Mouse (Mus musculus) gastrocnemius, postnatal 36 days (tissue): ENCODE measurements around the gene Mob3b. TPM values are rescaled to one million over a fixed set of nuclear protein-coding genes. Genes with fewer than 3 reads are reported as not detected.

ENCODE experiments used
- DNase-seq, 2 experiments: peaks; one replicate each; pipeline ENCODE4 v3.0.0; 2022
- intact Hi-C: fragments of 180-260 bp; cut with DNase I; formaldehyde crosslinking; loops from one replicate; pipeline ENCODE4 v1.15.1; 2025
- long read RNA-seq, 2 experiments: library from polyadenylated mRNA; stranded (forward); transcript quantifications; one replicate each; pipeline ENCODE4 v2.0.0; 2021
- total RNA-seq, 2 experiments: library from RNA; stranded (reverse); gene quantifications; 2 replicates each; pipeline ENCODE4 v1.2.3; 2021

The Mob3b gene
- 1 to 10 TPM in 1 of 2 experiments, under 1 TPM in 1; 0.38 to 1.1 TPM for total RNA-seq
- long read RNA-seq, experiment 1 = 0 reads
- long read RNA-seq, experiment 2 = 0 reads

GRCm38 (mm10) chr4:35156751-35157611 lies at the start of gene Mob3b:
Gene Mob3b, minus strand, starts transcription at chr4:35157484.
- intact Hi-C loops = loop anchor here (2.0 kb wide), 1 partner anchor 198 kb away; no protein-coding TSS in a partner anchor
- DNase-seq = peak; percentile 81 to 82

- DNase-seq = no peak
- intact Hi-C loops = no loop called here
Measured at GRCm38 (mm10) chr4:35204659-35205058, 47.4 kb upstream of the Mob3b start.

- intact Hi-C loops = no loop called here
- DNase-seq = no peak
Measured at GRCm38 (mm10) chr4:35203724-35204123, 46.4 kb upstream of the Mob3b start.

GRCm38 (mm10) chr4:35201700-35202099 lies 44.4 kb upstream of the Mob3b start:
- intact Hi-C loops = no loop called here
- no peak for DNase-seq

- intact Hi-C loops = loop anchor here (10.0 kb wide), 1 partner anchor 238 kb away; no protein-coding TSS in a partner anchor
- no peak for DNase-seq
Measured at GRCm38 (mm10) chr4:35192725-35193124, 35.4 kb upstream of the Mob3b start.

GRCm38 (mm10) chr4:35189794-35190193 lies 32.5 kb upstream of the Mob3b start:
- intact Hi-C loops = loop anchor here (10.0 kb wide), 1 partner anchor 235 kb away; no protein-coding TSS in a partner anchor

GRCm38 (mm10) chr4:35187617-35188326 lies 30.5 kb upstream of the Mob3b start:
- intact Hi-C loops = no loop called here
- DNase-seq = no peak

More at GRCm38 (mm10) chr4:35189794-35190193, 32.5 kb upstream of the Mob3b start:
- no peak for DNase-seq

- DNase-seq = no peak
- intact Hi-C loops = no loop called here
Measured at GRCm38 (mm10) chr4:35177926-35178645, 20.8 kb upstream of the Mob3b start.

GRCm38 (mm10) chr4:35175566-35175965 lies 18.3 kb upstream of the Mob3b start:
- intact Hi-C loops = no loop called here
- DNase-seq = no peak

GRCm38 (mm10) chr4:35173551-35173950 lies 16.3 kb upstream of the Mob3b start:
- intact Hi-C loops = no loop called here
- no peak for DNase-seq

- intact Hi-C loops = no loop called here
- no peak for DNase-seq
Measured at GRCm38 (mm10) chr4:35172471-35172870, 15.2 kb upstream of the Mob3b start.

GRCm38 (mm10) chr4:35169571-35170125 lies 12.4 kb upstream of the Mob3b start:
- no peak for DNase-seq
- intact Hi-C loops = no loop called here

GRCm38 (mm10) chr4:35167855-35168254 lies 10.6 kb upstream of the Mob3b start:
- intact Hi-C loops = no loop called here

GRCm38 (mm10) chr4:35165947-35166346 lies 8.7 kb upstream of the Mob3b start:
- no peak for DNase-seq
- intact Hi-C loops = no loop called here

More at GRCm38 (mm10) chr4:35167855-35168254, 10.6 kb upstream of the Mob3b start:
- DNase-seq = no peak

GRCm38 (mm10) chr4:35165275-35165674 lies 8.0 kb upstream of the Mob3b start:
- DNase-seq = no peak
- intact Hi-C loops = no loop called here

GRCm38 (mm10) chr4:35157815-35158214 lies 531 bp upstream of the Mob3b start:
- DNase-seq = no peak
- intact Hi-C loops = loop anchor here (2.0 kb wide), 1 partner anchor 199 kb away; no protein-coding TSS in a partner anchor

- intact Hi-C loops = loop anchor here (2.0 kb wide), 1 partner anchor 197 kb away; no protein-coding TSS in a partner anchor
Measured at GRCm38 (mm10) chr4:35156149-35156611, 1.1 kb downstream of the Mob3b start.

GRCm38 (mm10) chr4:35155132-35155922 lies 2.0 kb downstream of the Mob3b start:
- peak in 1 of 2 experiments; percentile 8 for DNase-seq
- intact Hi-C loops = no loop called here

More at GRCm38 (mm10) chr4:35156149-35156611, 1.1 kb downstream of the Mob3b start:
- DNase-seq = peak; percentile 30 to 49

GRCm38 (mm10) chr4:35154051-35154450 lies 3.2 kb downstream of the Mob3b start:
- intact Hi-C loops = no loop called here

More at GRCm38 (mm10) chr4:35154051-35154450, 3.2 kb downstream of the Mob3b start:
- DNase-seq = no peak
